In genomic region chr1:39956712-39957111, GRCm38 (mm10) we compare ENCODE assay signal across 22 mouse cellular contexts. TPM values are rescaled to one million over a fixed set of nuclear protein-coding genes. Genes with fewer than 3 reads are reported as not detected.
DNase-seq lines count a peak whose midpoint lies in the region; ATAC-seq and TF ChIP-seq lines count a peak whose summit lies in the region.
"Had no signal": no experiment of that assay in that cellular context is flagged by ENCODE, and none has a peak within 500 bp of the region (broad histone marks: within the 10 kb centered on the region; RNA-seq: fewer than 3 reads in every experiment).

No protein-coding gene starts in this region.

- H3K4me3 ChIP-seq in limb, embryonic 15.5 days = no peak overlapping the region
- H3K4me3 ChIP-seq in limb, embryonic 10.5 days = no peak overlapping the region
- H3K4me3 ChIP-seq in lung, postnatal 0 days (ENCODE audit: low read depth, low read length) = no peak overlapping the region
- no peak overlapping the region for H3K4me3 ChIP-seq in stomach, embryonic 15.5 days (replicated peaks)
- H3K4me3 ChIP-seq: forebrain, embryonic 10.5 days; gastrocnemius, adult 2 months; heart, embryonic 10.5 days had no signal

- DNase-seq in limb, embryonic 10.5 days (ENCODE audit: low spot score) = no peak
- peak; percentile 48 for DNase-seq in lung, postnatal 0 days (ENCODE audit: low spot score)
- no peak for DNase-seq in lung, postnatal 14 days
- peak; percentile 45 for DNase-seq in R1 (ENCODE audit: low read depth, low spot score)
- DNase-seq in layer of hippocampus, adult 9-11 months = no peak
- DNase-seq: adrenal gland, postnatal 25 days; cerebellum, adult 11-12 months; cerebellum, postnatal 14 days; gastrocnemius, adult 2 months; kidney, adult 18-20 months; kidney, postnatal 10 days; layer of hippocampus, postnatal 36 days; liver; right cerebral cortex, postnatal 4 days; thymus, postnatal 25 days had no signal

- peaks cover 63% of the 10 kb centered on the region for H3K4me1 ChIP-seq in limb, embryonic 15.5 days
- peaks cover 72% of the 10 kb centered on the region for H3K4me1 ChIP-seq in limb, embryonic 10.5 days
- H3K4me1 ChIP-seq in lung, postnatal 0 days (ENCODE audit: insufficient read depth, low read depth, low read length) = peaks cover 4% of the 10 kb centered on the region; the same call in 1 of the 2 replicates
- H3K4me1 ChIP-seq in stomach, embryonic 15.5 days = peaks cover 25% of the 10 kb centered on the region

- no peak for ATAC-seq in limb, embryonic 15.5 days (ENCODE audit: insufficient number of reproducible peaks, low FRiP score, low TSS enrichment, low read depth)
- ATAC-seq in lung, postnatal 0 days = peak; percentile 76
- peak; percentile 53 for ATAC-seq in stomach, embryonic 15.5 days (ENCODE audit: insufficient read depth, low FRiP score, low read depth)
- ATAC-seq: activated CD4-positive, CD25-positive, alpha-beta regulatory T cell, adult 4 months; midbrain, embryonic 16.5 days; Patski had no signal

- no peak for TF ChIP-seq EP300 in lung, postnatal 0 days (IDR thresholded peaks at IDR 0.05)

- no peaks in the 10 kb centered on the region for H3K36me3 ChIP-seq in limb, embryonic 15.5 days
- H3K36me3 ChIP-seq in limb, embryonic 10.5 days = no peaks in the 10 kb centered on the region
- H3K36me3 ChIP-seq in lung, postnatal 0 days (ENCODE audit: insufficient read depth, low read length) = no peaks in the 10 kb centered on the region
- no peaks in the 10 kb centered on the region for H3K36me3 ChIP-seq in stomach, embryonic 15.5 days
- H3K36me3 ChIP-seq: forebrain, embryonic 10.5 days; heart, embryonic 10.5 days had no signal

- H3K4me2 ChIP-seq in limb, embryonic 15.5 days = no peak overlapping the region
- H3K4me2 ChIP-seq in lung, postnatal 0 days (replicated peaks; ENCODE audit: low read depth, low read length) = no peak overlapping the region
- H3K4me2 ChIP-seq in stomach, embryonic 15.5 days = no peak overlapping the region

- no peaks in the 10 kb centered on the region for H3K9me3 ChIP-seq in limb, embryonic 15.5 days
- no peaks in the 10 kb centered on the region for H3K9me3 ChIP-seq in limb, embryonic 10.5 days (replicated peaks)
- no peaks in the 10 kb centered on the region for H3K9me3 ChIP-seq in lung, postnatal 0 days (ENCODE audit: low read length)
- no peaks in the 10 kb centered on the region for H3K9me3 ChIP-seq in stomach, embryonic 15.5 days
- H3K9me3 ChIP-seq: forebrain, embryonic 10.5 days; heart, embryonic 10.5 days had no signal

- H3K27ac ChIP-seq in limb, embryonic 15.5 days = 0 out of 2 replicates have a peak overlapping the region, but pooled peaks have one; percentile 33
- no peak overlapping the region for H3K27ac ChIP-seq in limb, embryonic 10.5 days
- H3K27ac ChIP-seq in lung, postnatal 0 days (ENCODE audit: low read length) = no peak overlapping the region
- peak overlapping the region; percentile 69 for H3K27ac ChIP-seq in stomach, embryonic 15.5 days
- H3K27ac ChIP-seq: forebrain, embryonic 10.5 days; gastrocnemius, adult 2 months; heart, embryonic 10.5 days had no signal

- no peaks in the 10 kb centered on the region for H3K27me3 ChIP-seq in limb, embryonic 15.5 days
- H3K27me3 ChIP-seq in limb, embryonic 10.5 days (ENCODE audit: low read depth, poor library complexity, severe bottlenecking) = no peaks in the 10 kb centered on the region
- H3K27me3 ChIP-seq in lung, postnatal 0 days (replicated peaks; ENCODE audit: insufficient read depth, low read length) = no peaks in the 10 kb centered on the region
- H3K27me3 ChIP-seq in stomach, embryonic 15.5 days (replicated peaks) = no peaks in the 10 kb centered on the region
- H3K27me3 ChIP-seq: Patski had no signal

- no peak for TF ChIP-seq CTCF in lung, postnatal 0 days (IDR thresholded peaks at IDR 0.05)

- H3K9ac ChIP-seq in limb, embryonic 15.5 days = no peak overlapping the region
- no peak overlapping the region for H3K9ac ChIP-seq in lung, postnatal 0 days (replicated peaks; ENCODE audit: low read depth)
- no peak overlapping the region for H3K9ac ChIP-seq in stomach, embryonic 15.5 days

- 70% methylated on average over 5 of the region's 5 CpGs for WGBS in limb, embryonic 15.5 days
- 76% methylated on average over 5 of the region's 5 CpGs for WGBS in limb, embryonic 10.5 days
- WGBS in lung, postnatal 0 days = 66% methylated on average over 5 of the region's 5 CpGs
- WGBS in stomach, embryonic 15.5 days = 60% methylated on average over 5 of the region's 5 CpGs

RNA-seq across cellular contexts. Expression of gene Map4k4, which starts 56.0 kb away (rescaled TPM):
- polyA plus RNA-seq in limb, embryonic 15.5 days (2015; fragmentation: Nextera tagmentation; extraction: Ambion mirVana) = 29.5 and 32.7 TPM in 2 replicates
- 33.8 and 45.4 TPM in 2 replicates for polyA plus RNA-seq in limb, embryonic 10.5 days (2016; fragmentation: Nextera tagmentation; extraction: Ambion mirVana)
- 21.2 and 21.5 TPM in 2 replicates for polyA plus RNA-seq in lung, postnatal 0 days (2015; fragmentation: Nextera tagmentation; extraction: Ambion mirVana)
- 30.7 and 31.9 TPM in 2 replicates for polyA plus RNA-seq in stomach, embryonic 15.5 days (2015; fragmentation: Nextera tagmentation; extraction: Ambion mirVana)

Comparison
In these comparisons a context has a peak if more than half of its experiments do, and no peak if none do; other contexts are left out.
1. H3K27ac ChIP-seq: peak in limb, embryonic 15.5 days (single experiment) and stomach, embryonic 15.5 days (single experiment); none in limb, embryonic 10.5 days (single experiment) and lung, postnatal 0 days (single experiment).
2. DNase-seq: peak in lung, postnatal 0 days (single experiment) and R1 (single experiment); none in limb, embryonic 10.5 days (single experiment), lung, postnatal 14 days (single experiment) and layer of hippocampus, adult 9-11 months (single experiment).